Mouse (Mus musculus) liver, embryonic 14 days (tissue): ENCODE results near the gene Brd1. TPM values are rescaled to one million over a fixed set of nuclear protein-coding genes. Genes with fewer than 3 reads are reported as not detected.

ENCODE experiments used
- polyA plus RNA-seq: library from polyadenylated mRNA; depleted of rRNA; stranded (reverse); fragments of >200 nt; gene quantifications from 2 replicates; pipeline ENCODE4 v1.2.3, GENCODE M21; 2012; rRNA removed

Brd1 gene
- 5.3 and 6.3 TPM in 2 replicates for polyA plus RNA-seq

GRCm38 (mm10) chr15:88733834-88734571 is at the start of gene Brd1:
Gene Brd1 (minus strand): TSS chr15:88734233.

DNA sequence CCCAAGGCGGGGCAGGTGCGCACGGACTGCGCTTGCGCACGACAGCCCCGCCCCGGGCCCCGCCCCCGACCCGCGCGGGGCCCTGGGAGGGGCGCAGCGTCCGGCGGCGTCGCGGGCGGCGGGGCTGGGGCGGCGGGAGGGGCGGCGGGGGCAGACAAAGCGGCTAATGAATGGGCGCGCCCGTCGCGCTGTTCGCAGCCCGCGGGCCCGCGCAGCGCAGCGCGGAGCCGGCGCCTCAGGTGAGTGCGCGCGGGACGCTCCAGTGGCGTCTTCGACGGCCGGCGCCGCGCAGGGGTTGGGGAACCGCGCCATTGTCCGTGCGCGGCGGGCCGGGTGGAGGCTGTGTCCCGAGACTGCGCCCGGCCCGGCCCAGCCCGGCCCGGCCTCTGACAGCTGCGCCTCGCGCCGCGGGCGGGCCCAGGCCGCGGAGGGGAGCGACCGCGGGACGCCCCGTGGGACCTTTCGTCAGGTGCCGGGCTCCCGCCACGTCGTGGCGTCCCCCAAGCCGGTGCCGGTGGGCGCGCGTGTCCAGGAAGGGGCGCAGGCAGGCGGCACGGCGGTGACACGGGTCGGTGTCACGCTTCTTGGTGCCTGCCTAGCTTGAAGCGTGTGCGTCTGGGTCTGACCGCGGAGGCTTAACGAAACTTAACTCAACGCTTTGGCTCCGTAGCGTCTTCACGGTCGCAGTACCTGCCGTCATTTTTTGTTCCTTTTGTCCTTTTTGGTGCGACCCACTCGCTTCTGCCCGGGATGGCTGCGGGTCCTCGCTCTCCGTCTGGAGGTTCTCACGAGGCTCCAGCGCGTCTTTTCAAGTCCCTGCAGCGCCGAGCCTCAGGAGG is 17.8 kb upstream of the Brd1 start, which contains the start of gene Zbed4:
Gene Zbed4 (plus strand): TSS at position 97 of the 839 bp plus-strand sequence.

Other genes starting within 250 kb of the Brd1 start
- gene Zdhhc25, start 133.9 kb downstream of the Brd1 start, polyA plus RNA-seq = not detected in 2 replicates
- gene Zbed4, start 17.4 kb upstream of the Brd1 start, polyA plus RNA-seq = 6.1 and 8.7 TPM in 2 replicates
- 4.7 and 5.3 TPM in 2 replicates for gene Alg12, start 85.1 kb upstream of the Brd1 start, polyA plus RNA-seq
- gene Creld2, start 85.4 kb upstream of the Brd1 start, polyA plus RNA-seq = 25.7 and 27.2 TPM in 2 replicates
- gene Pim3, start 128.0 kb upstream of the Brd1 start, polyA plus RNA-seq = 3.3 and 3.4 TPM in 2 replicates
- not detected in 2 replicates for gene Ttll8, start 220.2 kb upstream of the Brd1 start, polyA plus RNA-seq
- 0.01 and 0.02 TPM in 2 replicates for gene Mlc1, start 244.8 kb upstream of the Brd1 start, polyA plus RNA-seq
- gene Mov10l1, start 248.7 kb upstream of the Brd1 start, polyA plus RNA-seq = not detected in 2 replicates